Mouse (Mus musculus) embryonic stem cell, embryonic (primary cell): Measurements from ENCODE around the gene Saysd1.

Experiments used
- CTCF ChIA-PET, 4 experiments: fragments of 300-600 bp in 2 of 4; fragments of 350-600 bp in 2 of 4; sonication (Branson Sonifier 250); formaldehyde crosslinking; loops; one replicate each; lab custom pipeline; 2022; ENCODE audit warnings: inconsistent platforms in 2 of 4; lab: Charles Lee
- POLR2A ChIA-PET, 4 experiments: fragments of 300-600 bp in 2 of 4; fragments of 350-600 bp in 2 of 4; sonication (Branson Sonifier 250); formaldehyde crosslinking; loops; one replicate each; lab custom pipeline; 2022; ENCODE audit warnings: antibody characterized with exemption in 4 of 4, inconsistent platforms in 1 of 4; lab: Charles Lee

Gene Saysd1

DNA sequence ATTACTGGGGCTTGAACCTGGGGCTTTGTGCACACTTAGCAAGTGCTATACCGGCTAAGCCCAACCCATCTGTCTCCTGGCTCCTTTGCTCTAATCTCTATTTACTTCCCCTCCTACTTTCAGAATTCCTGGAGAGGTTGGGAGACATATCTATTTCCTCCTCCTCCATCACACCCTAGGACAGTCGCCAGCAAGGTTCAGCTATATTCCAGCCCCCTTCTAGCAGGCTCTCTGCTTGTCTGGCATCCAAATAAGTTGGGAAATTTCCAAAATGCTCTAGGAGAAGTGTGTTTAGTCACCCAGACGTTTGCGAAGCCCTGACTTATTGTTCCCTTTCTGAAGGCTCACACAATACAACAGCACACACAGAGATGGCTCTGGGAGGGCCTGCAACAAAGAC, 35.1 kb downstream of the Saysd1 start:
- ChIA-PET CTCF (no interaction called here), POLR2A (interaction anchor here in 1 of 4 experiments (1.0 kb wide), 1 partner anchor 78 kb away, joined by 3 read pairs; the partner anchor contains the start of gene Kcnk5)

DNA sequence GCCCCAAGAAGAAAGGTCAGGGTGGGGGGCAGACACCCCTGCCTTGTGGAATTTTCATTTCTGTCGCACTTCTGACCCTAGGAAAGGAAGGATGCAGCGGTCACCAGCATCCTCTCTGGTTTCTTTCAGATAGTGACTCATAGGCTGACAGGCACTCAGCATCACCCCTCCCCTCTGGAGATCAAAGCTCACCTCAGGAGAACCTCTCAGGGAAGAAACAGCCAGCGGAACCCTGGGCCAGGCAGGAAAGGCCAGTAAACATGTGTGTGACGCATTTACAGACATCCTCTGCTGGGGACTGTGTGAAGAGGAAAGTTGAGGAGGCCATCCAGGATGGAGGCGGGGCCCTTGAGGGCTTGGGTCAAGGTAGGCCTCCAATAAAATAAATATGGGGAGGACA, 40.3 kb downstream of the Saysd1 start:
- POLR2A ChIA-PET, result interaction anchor here in 1 of 4 experiments (1.2 kb wide), 1 partner anchor 9 kb away, joined by 3 read pairs; no protein-coding TSS in a partner anchor
- CTCF ChIA-PET, result no interaction called here

DNA sequence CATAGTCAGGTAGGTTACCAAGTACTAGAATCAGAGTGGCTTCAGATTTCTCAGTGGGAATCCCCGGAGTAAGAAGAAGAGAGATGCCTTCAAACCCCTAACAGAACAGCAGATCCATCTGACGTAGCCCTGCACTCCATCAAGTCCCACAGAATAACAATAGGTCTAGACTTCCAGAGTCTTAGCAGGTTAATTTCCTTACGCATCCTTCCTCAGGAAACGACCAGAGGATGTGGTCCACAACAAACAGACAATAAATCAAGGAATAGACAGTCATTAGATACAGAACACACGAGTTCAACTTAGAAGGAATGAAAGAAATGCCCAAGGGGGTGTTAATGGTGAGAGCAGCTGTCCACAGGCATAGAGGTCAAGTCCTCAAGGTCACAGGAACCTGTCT, 43.4 kb downstream of the Saysd1 start:
- POLR2A ChIA-PET, result interaction anchor here in 3 of 4 experiments (1.0 to 2.0 kb wide), 4 partner anchors 11 to 234 kb away, joined by 3 to 8 read pairs (median 3); no protein-coding TSS in a partner anchor
- CTCF ChIA-PET, result interaction anchor here in 3 of 4 experiments (1.0 to 1.7 kb wide), 8 partner anchors 12 to 388 kb away, joined by 3 to 7 read pairs (median 4); no protein-coding TSS in a partner anchor

DNA sequence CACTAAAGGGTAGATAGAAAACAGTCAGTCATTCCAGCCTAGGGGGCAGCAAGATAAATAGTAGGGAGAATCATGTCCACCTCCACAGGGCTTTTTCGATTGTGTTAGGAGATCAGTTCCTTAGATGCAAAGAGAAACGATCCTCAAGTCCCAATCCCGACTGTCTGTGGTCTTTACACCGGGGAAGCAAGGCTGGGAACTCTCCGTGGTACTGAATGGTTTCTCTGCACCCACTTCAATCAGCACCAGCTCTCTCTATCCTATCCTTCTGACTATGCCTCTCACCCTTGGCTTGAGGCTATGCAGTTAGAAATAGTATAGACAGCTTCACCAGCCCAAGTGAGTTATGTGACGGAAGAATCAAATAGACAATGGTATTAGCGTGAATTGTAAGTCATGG, 44.8 kb downstream of the Saysd1 start:
- CTCF ChIA-PET, result interaction anchor here in 1 of 4 experiments (2.7 kb wide), 1 partner anchor 20 kb away, joined by 8 read pairs; no protein-coding TSS in a partner anchor
- POLR2A ChIA-PET, result interaction anchor here in 3 of 4 experiments (0.7 to 3.0 kb wide), 5 partner anchors 10 to 149 kb away, joined by 3 to 29 read pairs (median 3); no protein-coding TSS in a partner anchor

DNA sequence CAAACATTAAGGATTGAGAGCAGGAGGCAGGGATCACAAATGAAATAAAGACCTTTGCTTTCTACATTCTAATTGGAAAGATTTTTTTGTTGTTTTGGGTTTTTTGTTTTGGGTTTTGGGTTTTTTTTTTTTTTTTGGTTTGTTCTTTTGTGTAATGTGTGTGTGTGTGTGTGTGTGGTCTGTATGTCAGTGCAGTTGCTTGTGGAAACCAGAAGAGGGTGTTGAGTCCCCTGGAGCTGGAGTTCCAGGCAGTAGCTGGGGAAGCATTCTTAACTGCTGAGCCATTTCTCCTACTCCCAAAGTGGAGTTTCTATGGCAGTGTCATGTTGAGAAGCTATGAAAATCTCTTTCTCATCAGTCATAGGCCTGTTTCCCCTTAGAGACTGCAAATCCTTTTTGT, 54.0 kb downstream of the Saysd1 start:
- POLR2A ChIA-PET, result interaction anchor here in 3 of 4 experiments (0.6 to 4.4 kb wide), 43 partner anchors 8 to 940 kb away, joined by 3 to 62 read pairs (median 4); partner anchors contain the start of genes Nid2 (in 2 of the 3), Anxa7 (in 1 of the 3) and Kcnk5 (in 1 of the 3)
- CTCF ChIA-PET, result interaction anchor here (0.6 to 2.3 kb wide), 9 partner anchors 16 to 333 kb away, joined by 3 to 12 read pairs (median 4); no protein-coding TSS in a partner anchor

DNA sequence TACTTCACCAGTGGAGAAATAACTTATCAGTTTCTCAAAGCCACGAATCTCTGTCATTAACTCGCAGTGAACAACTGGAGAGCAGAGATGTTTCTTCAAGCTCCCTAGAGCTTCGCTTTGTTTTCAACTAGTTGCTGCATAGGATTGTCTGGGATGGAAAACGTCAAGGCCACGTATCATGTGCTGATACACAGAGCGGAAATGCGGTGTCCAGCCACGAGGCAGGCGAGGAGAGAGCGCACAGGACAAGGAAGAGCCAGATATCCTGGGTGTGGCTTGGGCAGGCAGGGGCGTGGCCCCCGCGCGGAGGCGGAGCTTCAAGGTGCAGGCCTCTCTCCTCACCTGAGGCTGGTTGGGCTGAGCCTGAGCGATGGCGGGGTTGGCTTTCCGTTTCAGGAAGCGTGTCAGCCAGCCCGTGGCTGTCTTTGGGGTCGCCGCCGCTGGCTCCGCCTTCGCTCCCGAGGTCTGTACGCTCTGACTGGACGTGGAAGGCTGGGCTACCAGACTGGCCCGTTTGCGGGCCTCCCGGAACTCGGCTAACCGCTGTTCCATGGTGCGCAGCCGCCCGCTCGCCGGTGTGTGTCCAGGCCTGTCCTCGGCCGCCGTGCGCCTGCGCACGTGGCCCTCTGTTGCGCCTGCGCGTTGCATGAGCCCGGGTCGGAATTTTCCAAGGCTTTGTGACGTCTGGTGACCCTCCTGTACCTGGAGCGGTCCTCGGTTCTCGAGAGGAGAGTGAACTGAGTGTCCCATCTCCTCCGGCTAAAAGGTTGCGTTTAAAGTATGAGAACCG, 55.6 kb downstream of the Saysd1 start:
- ChIA-PET CTCF (interaction anchor here (0.5 to 2.3 kb wide), 12 partner anchors 12 to 492 kb away, joined by 3 to 12 read pairs (median 4); no protein-coding TSS in a partner anchor), POLR2A (interaction anchor here in 3 of 4 experiments (0.6 to 4.4 kb wide), 167 partner anchors 8 to 846 kb away, joined by 3 to 62 read pairs (median 4); partner anchors contain the start of genes Kcnk5 (in 3 of the 3), Nid2 (in 3 of the 3), Ecd (in 2 of the 3) and Fam149b (in 2 of the 3))

DNA sequence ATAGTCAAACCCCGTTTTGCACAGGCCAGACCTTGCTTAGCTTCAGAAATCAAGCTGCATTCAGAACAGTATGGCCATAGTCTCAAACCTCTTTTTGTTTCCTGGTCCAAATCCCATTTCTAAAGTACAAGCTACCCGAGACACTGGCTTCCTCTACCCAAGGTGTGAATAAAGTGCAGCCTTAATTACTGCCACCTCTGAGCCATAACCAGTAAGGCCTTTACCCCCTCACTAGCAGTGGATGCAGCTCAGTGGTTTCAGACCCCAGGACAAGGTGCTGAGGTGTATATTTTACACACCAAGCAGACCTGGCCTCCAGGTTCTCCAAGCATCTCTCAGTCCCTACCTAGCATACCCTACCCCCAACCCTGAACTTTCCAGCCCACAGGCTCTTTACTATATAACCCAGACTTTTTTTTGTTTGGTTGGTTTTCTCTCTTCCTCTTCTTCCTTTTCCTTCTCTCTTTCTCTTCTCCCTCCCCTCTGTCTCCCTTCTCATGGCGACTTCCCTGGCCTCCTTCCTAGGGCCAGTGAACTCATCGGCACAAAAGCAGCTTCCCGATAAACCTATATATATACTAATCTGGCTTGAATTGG, 56.3 kb downstream of the Saysd1 start:
- POLR2A ChIA-PET, result interaction anchor here in 3 of 4 experiments (0.6 to 4.4 kb wide), 168 partner anchors 8 to 847 kb away, joined by 3 to 62 read pairs (median 4); partner anchors contain the start of genes Kcnk5 (in 3 of the 3), Nid2 (in 3 of the 3), Ecd (in 2 of the 3) and Fam149b (in 2 of the 3)
- CTCF ChIA-PET, result interaction anchor here in 2 of 4 experiments (0.5 to 1.7 kb wide), 8 partner anchors 12 to 305 kb away, joined by 3 to 9 read pairs (median 4); no protein-coding TSS in a partner anchor

DNA sequence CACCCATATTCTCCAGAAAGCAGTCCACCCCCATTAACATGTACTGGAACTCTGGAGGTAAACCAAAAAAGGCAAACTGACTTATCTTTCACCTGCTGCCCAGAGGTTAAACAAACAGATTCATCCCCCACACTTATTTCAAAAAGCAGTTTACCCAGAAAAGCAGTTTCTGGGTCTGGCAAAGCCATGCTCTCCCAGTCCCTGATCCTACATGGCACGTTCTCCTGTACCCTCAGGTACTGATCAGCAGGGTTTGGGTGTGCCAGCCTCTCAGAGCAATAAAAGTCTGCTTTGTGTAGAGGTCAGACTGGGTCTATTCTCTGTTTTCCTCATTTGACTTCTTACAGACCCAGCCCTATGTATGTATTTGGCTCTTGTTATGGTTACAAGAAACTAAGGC, 57.2 kb downstream of the Saysd1 start:
- CTCF ChIA-PET, result no interaction called here
- POLR2A ChIA-PET, result interaction anchor here in 3 of 4 experiments (0.6 to 4.4 kb wide), 28 partner anchors 7 to 592 kb away, joined by 3 to 62 read pairs (median 5); partner anchors contain the start of genes Nid2 (in 3 of the 3), Anxa7 (in 1 of the 3), Kcnk5 (in 1 of the 3) and Sec24c (in 1 of the 3)

DNA sequence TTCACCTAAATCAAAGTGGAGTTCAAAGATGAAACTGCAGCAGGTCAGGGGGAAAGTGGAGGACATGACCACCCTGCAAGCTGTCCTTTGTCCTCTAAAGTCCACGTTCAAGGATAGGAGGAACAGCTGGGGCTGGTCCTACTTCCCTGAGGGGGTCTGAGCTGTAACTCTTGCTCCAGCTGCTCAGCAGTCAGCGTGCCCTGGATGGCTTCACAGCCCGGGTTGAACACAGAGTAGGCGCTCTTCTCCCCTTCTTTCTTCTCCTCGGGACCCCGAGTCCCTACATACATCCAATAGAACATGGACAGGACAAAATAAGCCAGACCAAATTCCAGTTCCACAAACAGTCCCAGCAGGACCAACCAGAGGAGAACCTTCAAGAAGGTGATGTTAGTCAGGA, 61.2 kb downstream of the Saysd1 start:
- CTCF ChIA-PET, result interaction anchor here in 1 of 4 experiments (1.5 kb wide), 1 partner anchor 18 kb away, joined by 6 read pairs; no protein-coding TSS in a partner anchor
- POLR2A ChIA-PET, result interaction anchor here in 1 of 4 experiments (0.5 to 1.5 kb wide), 3 partner anchors 16 to 211 kb away, joined by 3 to 4 read pairs (median 3); partner anchors contain the start of gene Gng2

DNA sequence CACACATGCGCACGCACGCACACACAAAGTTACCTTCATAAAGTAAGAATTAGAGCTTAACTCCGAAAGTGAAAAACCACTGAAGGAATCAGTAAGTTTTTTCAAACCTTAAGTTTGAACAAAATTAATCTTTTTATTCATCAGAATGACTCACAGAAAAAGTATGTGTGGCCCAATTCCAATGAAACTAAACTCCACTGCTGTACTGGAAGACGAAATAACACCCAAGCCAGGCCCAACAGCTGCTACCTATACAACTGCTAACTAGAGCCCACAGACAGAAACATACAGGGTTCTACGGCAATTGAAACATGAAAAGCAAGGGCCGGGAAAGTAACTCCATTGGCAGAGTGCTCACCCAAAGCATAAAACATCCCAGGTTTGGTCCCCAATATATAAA, 62.8 kb downstream of the Saysd1 start:
- POLR2A ChIA-PET, result interaction anchor here in 1 of 4 experiments (2.0 kb wide), 1 partner anchor 8 kb away, joined by 5 read pairs; no protein-coding TSS in a partner anchor
- CTCF ChIA-PET, result no interaction called here

DNA sequence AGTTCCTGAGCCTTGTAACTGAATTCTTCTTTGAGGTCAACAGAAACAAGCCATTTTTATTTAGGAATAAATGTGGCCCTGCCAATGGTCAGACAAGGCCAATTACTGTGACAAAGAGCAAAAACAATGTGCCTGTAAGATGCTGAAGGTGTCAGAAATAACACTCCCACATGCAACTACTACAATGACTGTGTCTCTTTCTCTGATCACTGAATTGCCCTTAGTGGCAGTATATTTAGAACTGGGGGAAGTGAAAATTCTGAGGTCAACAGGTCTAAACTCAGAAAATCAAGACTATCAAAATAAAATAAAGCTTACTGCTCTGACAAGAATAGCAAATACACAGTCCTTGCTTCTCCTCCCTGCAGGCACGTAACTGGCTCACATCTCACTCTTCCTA, 63.6 kb downstream of the Saysd1 start:
- ChIA-PET POLR2A (interaction anchor here in 3 of 4 experiments (0.6 to 2.1 kb wide), 5 partner anchors 7 to 151 kb away, joined by 3 to 15 read pairs (median 4); no protein-coding TSS in a partner anchor), CTCF (no interaction called here)

DNA sequence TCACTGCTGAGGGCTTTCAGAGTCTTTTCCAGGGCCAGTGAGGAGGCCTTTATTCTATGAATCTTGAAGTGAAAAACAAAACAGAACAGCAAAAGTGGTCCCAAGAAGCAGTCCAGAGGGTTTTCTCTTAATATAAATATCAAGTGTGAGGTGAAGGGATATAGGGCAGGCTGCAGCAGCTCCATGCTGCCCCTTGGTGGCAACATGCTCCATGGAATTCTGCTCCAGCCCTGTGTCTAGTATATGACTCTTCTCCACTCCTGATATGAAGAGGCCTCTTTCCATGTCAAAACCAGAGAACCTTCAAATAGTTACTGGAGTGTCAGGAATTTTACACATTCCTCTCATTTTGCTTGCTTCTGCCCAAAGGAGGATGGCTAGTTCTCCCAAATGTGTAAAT, 67.7 kb downstream of the Saysd1 start:
- CTCF ChIA-PET, result interaction anchor here in 3 of 4 experiments (0.6 to 1.7 kb wide), 9 partner anchors 12 to 766 kb away, joined by 3 to 7 read pairs (median 3); partner anchors contain the start of gene Plau (in 1 of the 3)

DNA sequence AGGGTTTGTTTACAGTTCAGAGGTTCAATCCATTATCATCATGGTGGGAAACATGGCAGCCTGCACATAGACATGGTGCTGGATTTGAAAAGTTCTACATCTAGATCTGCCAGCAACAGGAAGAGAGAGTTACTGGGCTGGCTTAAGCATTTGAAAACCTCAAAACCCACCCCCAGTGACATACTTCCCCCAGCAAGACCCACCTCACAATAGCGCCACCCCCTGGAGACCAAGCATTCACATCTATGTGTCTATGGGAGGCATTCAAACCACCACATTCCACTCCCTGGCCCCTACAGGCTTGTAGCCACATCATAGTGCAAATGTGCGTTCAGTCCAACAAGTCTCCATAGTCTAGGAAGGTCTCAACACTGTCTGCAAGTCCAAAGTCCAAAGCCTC, 70.0 kb downstream of the Saysd1 start:
- POLR2A ChIA-PET, result interaction anchor here in 3 of 4 experiments (0.5 to 2.8 kb wide), 13 partner anchors 12 to 361 kb away, joined by 3 to 16 read pairs (median 6); partner anchors contain the start of gene Rtraf (in 1 of the 3)
- CTCF ChIA-PET, result interaction anchor here (0.9 to 2.7 kb wide), 25 partner anchors 20 to 361 kb away, joined by 3 to 31 read pairs (median 5); partner anchors contain the start of gene Gng2 (in 2 of the 4)

More for the DNA sequence above, 67.7 kb downstream of the Saysd1 start:
- POLR2A ChIA-PET, result interaction anchor here in 2 of 4 experiments (0.5 to 2.2 kb wide), 3 partner anchors 11 to 355 kb away, joined by 3 to 9 read pairs (median 3); no protein-coding TSS in a partner anchor

DNA sequence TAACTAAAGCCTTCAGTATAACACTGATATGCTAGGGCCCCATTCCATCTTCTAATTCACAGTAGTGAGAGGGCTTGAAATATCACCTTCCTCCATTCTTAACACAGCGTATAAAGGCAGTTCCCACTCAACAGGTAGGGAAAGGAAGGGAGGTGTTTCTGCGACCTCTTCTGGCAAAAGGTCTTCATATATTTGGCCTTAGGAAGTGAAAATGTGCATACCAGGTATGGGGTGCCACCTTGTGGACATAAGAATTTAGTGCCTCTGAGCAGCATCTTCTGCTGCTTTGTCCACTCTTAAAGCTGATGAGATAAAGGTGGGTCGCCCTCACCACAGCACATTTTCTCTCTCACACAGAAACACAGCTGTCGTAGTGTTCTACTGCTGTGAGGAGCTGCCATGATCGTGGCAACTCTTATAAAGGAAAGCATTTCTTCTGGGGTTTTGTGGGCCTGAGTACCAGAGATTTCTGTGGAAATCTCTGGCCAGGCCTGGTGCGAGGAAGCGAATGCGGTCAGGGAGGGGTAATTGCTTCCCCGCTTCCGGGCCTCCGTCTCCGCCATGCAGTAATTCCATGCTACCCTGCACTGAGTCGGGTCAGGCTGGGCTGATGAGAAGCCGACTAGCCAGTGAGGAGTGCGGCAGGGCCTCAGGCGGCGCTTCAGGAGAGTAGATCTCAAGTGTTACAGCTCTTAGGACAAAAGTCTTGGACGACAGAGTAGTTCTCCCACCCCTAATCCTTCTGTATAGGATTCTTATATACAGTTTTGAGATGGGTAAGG, 70.8 kb downstream of the Saysd1 start:
- POLR2A ChIA-PET, result interaction anchor here in 3 of 4 experiments (0.5 to 2.8 kb wide), 28 partner anchors 13 to 360 kb away, joined by 3 to 16 read pairs (median 4); partner anchors contain the start of genes Gng2 (in 1 of the 3) and Nid2 (in 1 of the 3)
- CTCF ChIA-PET, result interaction anchor here (0.5 to 2.7 kb wide), 70 partner anchors 15 to 384 kb away, joined by 3 to 31 read pairs (median 4); partner anchors contain the start of genes Gng2 (in 3 of the 4), Nid2 (in 1 of the 4) and Rtraf (in 1 of the 4)

DNA sequence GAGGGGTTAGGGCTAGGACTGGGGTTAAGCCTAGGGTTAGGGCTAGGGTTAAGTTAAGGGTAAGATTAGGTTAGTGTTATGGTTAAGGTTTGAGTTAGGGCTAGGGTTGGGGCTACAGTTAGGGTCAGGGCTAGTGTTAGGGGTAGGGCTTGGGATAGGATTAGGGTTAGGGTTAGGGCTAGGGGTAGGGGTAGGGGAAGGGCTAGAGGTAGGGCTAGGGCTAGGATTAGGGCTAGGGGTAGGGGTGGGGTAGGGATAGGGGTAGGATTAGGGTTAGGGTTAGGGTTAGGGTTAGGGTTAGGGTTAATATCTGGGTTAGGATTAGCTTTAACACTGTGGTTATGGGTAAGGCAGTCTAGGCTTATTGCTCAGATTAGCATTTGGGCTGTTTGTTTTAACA, 73.6 kb downstream of the Saysd1 start:
- POLR2A ChIA-PET, result no interaction called here
- CTCF ChIA-PET, result interaction anchor here in 1 of 4 experiments (1.3 kb wide), 1 partner anchor 225 kb away, joined by 5 read pairs; no protein-coding TSS in a partner anchor

DNA sequence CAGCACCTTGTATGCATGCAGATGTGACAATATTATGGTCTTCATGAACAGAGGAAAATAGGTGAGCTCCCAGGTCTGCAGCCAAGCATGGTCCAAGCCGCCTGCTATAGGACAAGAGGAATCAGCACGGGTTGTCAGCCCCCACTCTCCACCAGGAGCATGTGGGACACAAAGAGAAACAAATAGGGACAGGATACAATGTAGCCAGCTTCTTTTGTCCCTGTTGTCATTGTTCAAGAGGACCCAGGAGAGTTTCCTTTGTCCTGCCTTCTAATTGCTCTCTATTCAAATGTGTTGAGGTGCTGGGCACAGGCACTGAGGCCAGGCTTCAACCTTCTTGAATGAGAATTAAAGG, 89.9 kb downstream of the Saysd1 start:
- POLR2A ChIA-PET, result interaction anchor here in 3 of 4 experiments (0.6 to 3.4 kb wide), 22 partner anchors 13 to 298 kb away, joined by 3 to 15 read pairs (median 4); partner anchors contain the start of gene Nid2 (in 1 of the 3)
- CTCF ChIA-PET, result interaction anchor here (0.9 to 2.5 kb wide), 5 partner anchors 19 to 71 kb away, joined by 3 to 7 read pairs (median 3); partner anchors contain the start of gene Gng2 (in 1 of the 4)
